Mouse (Mus musculus) MN1 (cell line): ENCODE measurements around the gene Blm.

ENCODE experiments used
- DNase-seq: peaks from one replicate; pipeline ENCODE4 v3.0.0-alpha.2; 2016; ENCODE audit warnings: low spot score

Blm gene

GRCm38 (mm10) chr7:80535009-80535744, at the start of gene Blm:
Gene Blm, minus strand, starts transcription at chr7:80535119.
- peak; percentile 98 for DNase-seq

- DNase-seq, result peak; percentile 76
Measured at GRCm38 (mm10) chr7:80583981-80584380, 49.1 kb upstream of the Blm start.

GRCm38 (mm10) chr7:80582821-80583451, 48.0 kb upstream of the Blm start:
- DNase-seq, result no peak

- peak; percentile 61 for DNase-seq
Measured at GRCm38 (mm10) chr7:80580368-80580767, 45.4 kb upstream of the Blm start.

- no peak for DNase-seq
Measured at GRCm38 (mm10) chr7:80577417-80577980, 42.6 kb upstream of the Blm start.

- no peak for DNase-seq
Measured at GRCm38 (mm10) chr7:80576626-80577025, 41.7 kb upstream of the Blm start.

GRCm38 (mm10) chr7:80575750-80576149, 40.8 kb upstream of the Blm start:
- no peak for DNase-seq

GRCm38 (mm10) chr7:80573076-80573475, 38.2 kb upstream of the Blm start:
- DNase-seq, result no peak

- no peak for DNase-seq
Measured at GRCm38 (mm10) chr7:80567982-80568381, 33.1 kb upstream of the Blm start.

GRCm38 (mm10) chr7:80561931-80562330, 27.0 kb upstream of the Blm start:
- no peak for DNase-seq

- DNase-seq, result no peak
Measured at GRCm38 (mm10) chr7:80561271-80561670, 26.4 kb upstream of the Blm start.

GRCm38 (mm10) chr7:80558572-80558971, 23.7 kb upstream of the Blm start:
- DNase-seq, result no peak

- DNase-seq, result no peak
Measured at GRCm38 (mm10) chr7:80558101-80558500, 23.2 kb upstream of the Blm start.

- DNase-seq, result no peak
Measured at GRCm38 (mm10) chr7:80557161-80557560, 22.2 kb upstream of the Blm start.

GRCm38 (mm10) chr7:80556166-80556565, 21.2 kb upstream of the Blm start:
- peak; percentile 26 for DNase-seq

GRCm38 (mm10) chr7:80555146-80555545, 20.2 kb upstream of the Blm start:
- DNase-seq, result no peak

GRCm38 (mm10) chr7:80554180-80555021, 19.5 kb upstream of the Blm start:
- no peak for DNase-seq

GRCm38 (mm10) chr7:80548513-80549260, 13.8 kb upstream of the Blm start:
- no peak for DNase-seq

GRCm38 (mm10) chr7:80542139-80542831, 7.4 kb upstream of the Blm start:
- DNase-seq, result no peak

- DNase-seq, result no peak
Measured at GRCm38 (mm10) chr7:80539581-80539980, 4.7 kb upstream of the Blm start.
